Mouse (Mus musculus) erythroblast, embryonic 14.5 days (primary cell): ENCODE measurements around the gene Smarcad1.

Experiments used
- GATA1 ChIP-seq: IDR thresholded peaks from 2 replicates; pipeline ENCODE4 v1.6.1; 2012; ENCODE audit warnings: low read length, inconsistent platforms, mixed read lengths
- TAL1 ChIP-seq: IDR thresholded peaks from 3 replicates; pipeline ENCODE4 v1.6.1; 2012; ENCODE audit warnings: low read length, inconsistent platforms, mixed read lengths

GRCm38 (mm10) chr6:65008836-65009235 lies 33.5 kb upstream of the Smarcad1 start:
- no peak for TF ChIP-seq TAL1
- no peak for TF ChIP-seq GATA1
